Mouse (Mus musculus) cerebellum, adult 11 months (tissue): Measurements from ENCODE around the gene Ak1.

Experiments used
- DNase-seq: peaks from one replicate; pipeline ENCODE4 v3.0.0; 2022

Ak1 gene

DNA sequence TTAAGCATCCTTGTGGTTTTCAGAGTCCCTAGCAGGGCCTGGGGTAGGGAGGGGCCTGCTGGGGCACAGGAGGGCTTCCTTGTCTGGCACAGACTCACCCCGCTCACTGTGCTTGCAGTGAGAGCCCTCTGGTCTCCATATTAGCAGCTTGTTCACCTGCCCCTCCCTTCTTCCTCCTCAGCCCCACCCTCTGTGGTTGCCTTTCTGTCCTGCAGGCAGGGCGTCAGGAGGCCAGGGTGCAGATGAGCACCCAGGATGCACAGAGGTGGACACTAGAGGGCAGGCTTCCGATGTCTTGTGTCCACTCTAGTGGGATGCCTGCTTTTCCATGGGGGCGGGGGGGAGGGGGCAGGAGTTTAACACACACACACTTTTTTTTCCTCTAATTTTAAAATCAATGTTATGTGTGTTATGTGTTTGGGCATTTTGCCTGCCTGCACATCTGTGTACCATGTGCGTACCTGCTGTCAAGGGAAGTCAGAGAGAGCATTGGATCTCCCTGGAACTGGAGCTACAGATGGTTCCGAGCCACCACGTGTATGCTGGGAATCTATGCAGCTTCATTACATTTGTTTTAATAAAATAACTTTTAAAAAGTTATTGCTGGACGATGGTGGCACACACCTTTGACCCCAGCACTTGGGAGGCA lies 20.0 kb upstream of the Ak1 start:
- no peak for DNase-seq

- peak; percentile 89 for DNase-seq
Measured at GRCm38 (mm10) chr2:32602600-32603054, 18.9 kb upstream of the Ak1 start.

DNA sequence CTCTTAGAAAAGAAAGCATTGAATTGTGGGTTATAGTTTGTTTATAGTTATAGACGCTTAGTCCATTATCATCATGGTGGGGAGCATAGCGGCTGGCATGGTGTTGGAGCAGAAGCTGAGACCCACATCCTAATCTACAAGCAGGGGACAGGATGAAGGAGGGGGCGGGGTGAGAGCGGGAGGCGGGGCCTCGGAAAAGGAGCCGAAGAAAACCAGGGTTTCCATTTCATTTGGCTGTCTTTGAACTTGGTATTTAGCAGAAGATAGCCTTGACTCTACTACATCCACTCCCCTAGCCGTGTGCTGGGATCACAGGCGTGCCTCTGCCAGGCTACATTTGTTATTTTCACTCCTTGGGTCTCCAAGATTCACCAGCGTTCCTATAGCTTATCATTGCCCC lies 16.9 kb upstream of the Ak1 start:
- DNase-seq: no peak

DNA sequence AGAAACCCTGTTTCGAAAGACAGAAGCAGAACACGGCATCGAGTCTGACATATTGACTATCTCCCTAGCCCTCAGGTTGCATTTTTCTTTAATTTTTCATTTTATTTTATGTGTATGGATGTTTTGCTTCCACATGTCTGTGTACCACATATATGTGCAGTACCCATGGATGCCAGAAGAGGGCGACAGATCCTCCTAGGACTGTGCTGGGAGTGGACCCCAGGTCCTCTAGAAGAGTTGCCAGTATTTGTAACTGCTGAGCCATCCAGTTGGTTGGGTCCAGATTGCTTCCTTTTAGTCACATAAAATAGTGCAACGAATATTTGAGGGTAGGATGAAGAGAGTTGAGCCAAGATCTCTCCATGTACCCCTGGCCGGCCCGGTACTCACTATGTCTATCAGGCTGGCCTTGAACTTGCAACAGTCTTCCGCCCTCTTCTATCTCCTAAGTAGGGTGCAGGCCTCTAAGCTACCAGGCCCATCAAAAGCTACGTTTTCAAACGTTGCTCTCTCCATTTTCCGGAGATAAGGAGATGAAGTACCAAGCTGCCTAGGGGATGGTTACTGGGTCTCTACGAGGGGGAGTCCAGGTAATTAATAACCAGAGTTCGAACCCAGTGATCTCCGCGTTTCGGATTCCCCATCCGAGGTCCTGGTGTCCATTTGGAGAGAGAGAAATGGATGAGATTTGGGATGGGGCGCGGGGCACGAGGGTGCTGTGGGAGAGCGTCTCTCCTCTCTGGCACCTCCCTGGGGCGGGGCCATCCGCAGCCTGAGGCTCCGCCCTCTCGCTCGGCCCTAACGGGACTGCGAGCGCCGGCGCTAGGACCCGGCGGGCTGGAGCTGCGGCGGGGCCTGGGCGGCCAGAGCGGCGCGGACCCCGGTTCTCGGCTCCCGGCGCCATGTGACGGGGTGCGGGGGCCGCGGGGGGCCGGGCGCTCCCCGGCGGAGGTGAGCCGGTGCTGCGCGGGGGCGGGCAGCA lies 15.1 kb upstream of the Ak1 start:
- peak; percentile 86 for DNase-seq

GRCm38 (mm10) chr2:32607262-32607947 lies 14.2 kb upstream of the Ak1 start:
- no peak for DNase-seq

DNA sequence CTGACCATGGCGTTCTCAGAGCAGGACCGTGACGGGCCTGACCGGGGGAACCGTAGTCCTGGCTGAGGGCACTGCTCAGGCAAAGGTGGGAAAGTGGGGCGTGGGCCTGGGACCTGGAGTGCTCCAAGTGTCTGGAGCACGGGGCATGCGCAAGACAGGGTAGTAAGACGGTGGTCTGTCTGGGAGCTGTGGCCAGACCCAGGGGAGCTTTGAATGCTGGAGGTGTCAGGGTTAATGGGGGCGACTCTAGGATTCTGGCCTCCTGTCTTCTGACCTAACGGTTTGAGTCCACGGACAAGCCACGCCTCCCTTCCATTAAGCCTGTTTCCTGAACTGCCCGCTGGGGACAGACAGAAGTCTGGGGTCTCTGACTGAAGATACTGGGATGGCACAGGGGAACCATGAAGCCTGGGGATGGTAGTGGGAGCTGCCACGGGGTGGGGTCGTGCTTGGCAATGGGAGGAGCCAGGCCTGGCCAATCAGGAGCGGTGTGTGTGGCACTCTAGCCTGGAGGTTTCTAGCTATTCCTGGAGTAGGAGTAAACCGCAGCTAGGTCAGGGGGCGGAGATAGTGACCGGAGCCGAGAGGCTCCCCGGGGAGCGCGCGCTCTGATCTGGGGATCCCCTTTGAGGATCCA lies 13.3 kb upstream of the Ak1 start:
- no peak for DNase-seq

GRCm38 (mm10) chr2:32608778-32609435 lies 12.7 kb upstream of the Ak1 start:
- DNase-seq: no peak

DNA sequence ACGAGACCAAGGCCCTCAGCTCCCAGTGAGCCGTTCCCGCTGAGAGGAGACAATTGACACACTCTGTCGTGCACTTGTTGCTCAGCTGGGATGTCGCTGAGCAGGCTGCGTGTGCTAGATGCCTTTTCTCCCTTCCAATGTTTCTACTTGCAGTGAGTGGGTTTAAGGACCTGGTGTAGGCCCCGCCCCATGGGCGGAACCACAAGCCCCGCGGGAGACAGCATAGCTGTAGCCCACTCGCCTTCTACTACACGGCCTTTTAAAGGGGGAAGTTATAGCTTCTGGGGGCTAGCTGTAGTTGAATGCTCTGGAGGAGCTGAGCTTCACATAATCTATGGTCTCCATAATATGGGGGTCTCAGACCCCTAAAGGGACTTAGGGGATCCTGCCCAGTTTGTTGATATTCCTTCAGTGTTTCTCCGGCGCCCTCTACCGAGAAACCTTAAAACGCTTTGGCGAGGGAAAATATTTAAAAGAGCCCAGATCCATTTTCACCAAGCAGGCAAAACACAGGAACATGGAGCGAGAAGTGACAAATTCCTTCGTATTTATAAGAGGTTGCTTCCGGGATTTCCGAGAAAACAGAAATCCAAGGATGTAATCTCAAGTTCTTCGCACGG lies 10.8 kb upstream of the Ak1 start:
- DNase-seq: no peak

- no peak for DNase-seq
Measured at GRCm38 (mm10) chr2:32612274-32612673, 9.3 kb upstream of the Ak1 start.

DNA sequence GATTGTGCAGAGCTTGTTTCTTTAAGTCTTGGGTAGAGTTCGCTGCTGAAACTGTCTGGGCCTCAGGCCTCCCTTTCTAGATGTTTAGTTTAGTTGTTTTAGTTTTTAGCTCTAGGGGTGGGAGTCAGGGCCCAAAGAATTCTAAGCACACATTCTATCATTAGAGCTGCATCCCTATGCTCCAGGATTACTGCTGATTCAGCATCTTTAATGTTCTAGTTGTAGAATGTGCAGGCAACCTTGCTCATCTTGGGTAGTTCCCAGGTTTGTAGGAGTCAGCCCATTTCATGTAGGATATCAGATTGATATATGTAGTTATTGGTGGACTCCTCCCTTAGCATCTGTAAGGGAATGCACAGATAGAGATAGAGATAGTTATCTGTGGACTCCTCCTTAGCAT lies 4.4 kb upstream of the Ak1 start:
- no peak for DNase-seq

DNA sequence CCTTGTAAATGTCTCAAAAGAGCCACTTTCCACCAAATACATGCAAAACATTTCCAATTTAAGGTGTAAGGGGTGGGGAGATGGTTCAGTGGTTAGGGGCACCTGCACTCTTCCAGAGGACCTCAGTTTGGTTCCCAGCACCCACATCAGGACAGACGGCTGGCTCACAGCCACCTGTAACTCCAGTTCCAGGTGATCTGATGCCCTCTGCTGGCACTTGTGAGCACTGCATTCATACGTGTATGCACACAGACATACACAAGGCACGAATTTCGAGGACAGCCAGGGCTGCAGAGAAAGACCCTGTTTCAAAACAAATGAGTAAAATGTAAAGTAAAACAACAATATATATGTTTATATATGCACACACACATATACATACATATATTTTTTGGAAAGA lies 4.0 kb upstream of the Ak1 start:
- DNase-seq: no peak

DNA sequence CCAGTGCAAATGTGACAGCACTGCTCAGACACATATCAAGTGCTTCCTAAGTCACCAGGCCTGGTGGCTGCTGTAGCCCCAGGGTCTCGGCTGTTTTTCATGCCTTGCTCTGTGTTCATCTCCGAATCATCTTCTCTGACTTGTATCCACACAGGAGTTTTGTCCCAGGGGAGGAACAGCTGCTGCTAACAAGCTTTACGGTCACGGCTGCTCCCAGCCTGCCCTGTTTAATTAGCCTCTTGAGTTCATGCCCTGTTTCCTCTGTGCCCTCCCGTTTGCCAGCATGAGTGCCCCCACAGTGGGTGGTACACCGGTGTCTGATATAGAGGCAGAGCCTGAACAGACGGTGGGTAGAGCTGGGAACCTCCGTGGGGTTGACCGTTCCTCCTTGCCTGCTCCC lies 3.5 kb upstream of the Ak1 start:
- no peak for DNase-seq

DNA sequence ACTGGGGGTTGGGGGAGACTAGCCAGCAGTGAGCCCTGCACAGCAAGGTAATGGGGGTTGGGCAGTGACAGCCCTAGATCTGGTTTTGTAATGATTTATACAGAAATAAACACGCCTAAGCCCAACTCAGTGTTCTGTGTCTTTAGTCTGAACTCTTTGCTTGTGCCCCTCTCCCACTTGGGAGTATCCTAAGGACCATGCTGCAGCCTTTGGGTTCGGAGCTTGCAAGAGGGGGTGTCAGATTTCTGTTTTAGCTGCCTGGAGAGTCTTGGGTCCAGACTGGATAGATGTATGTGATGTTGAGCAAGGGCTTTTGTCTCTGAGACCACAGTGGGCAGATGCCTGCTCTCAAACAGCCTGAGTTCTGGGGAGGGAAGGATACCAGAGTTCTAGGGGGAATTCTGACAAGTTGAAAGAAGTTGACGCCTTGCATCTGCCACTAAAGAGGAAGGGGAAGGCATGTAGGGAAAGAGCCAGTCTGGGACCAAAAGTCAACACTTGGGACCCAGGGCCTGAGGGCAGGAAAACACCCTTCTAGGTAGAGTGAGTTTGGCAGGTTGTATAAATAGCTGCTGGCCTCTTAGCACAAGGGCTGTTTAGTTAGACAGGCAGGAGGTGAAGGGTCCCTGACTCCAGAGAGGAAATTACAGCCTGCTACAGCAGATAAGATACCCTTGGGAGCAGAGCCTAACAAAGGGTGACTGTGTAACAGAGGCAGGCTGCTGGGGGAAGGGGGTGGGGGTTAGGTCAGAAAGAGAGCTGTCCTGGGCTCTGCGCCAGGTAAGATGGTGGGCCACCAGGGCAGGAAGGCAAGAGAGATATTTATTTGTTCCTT lies 659 bp upstream of the Ak1 start:
- peak; percentile 6 for DNase-seq

DNA sequence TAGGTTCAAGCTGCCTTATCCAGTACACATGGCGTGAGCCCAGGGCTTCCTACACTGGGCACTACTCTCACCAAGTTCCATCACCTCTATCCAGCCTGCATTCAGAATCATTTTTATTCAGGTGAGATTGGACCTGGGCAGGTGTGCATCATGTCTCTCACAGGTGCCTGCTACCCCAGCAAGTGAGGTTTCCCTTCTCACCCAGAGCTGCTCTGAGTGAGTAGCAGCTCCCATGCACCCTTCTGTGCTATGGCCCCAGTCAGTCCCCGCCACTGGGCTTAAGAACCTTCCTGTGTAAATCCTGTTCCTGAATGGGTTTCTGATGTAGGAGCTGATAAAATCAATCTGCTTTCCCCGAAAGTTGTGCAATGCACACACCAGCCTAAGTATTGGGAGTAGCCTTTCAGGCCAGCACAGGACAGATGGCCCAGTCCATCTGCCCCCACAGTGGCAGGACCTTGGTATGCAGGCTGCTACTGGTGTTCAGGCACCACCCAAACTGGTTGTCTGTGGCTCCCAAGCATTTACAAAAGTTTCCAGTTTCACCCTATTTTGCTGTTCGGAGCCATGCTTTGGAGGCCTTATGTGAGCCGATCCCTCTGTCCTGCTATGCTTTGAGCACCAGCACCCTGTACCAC lies 2.7 kb downstream of the Ak1 start:
- DNase-seq: no peak

- peak; percentile 85 for DNase-seq
Measured at GRCm38 (mm10) chr2:32625212-32625872, 3.8 kb downstream of the Ak1 start.

DNA sequence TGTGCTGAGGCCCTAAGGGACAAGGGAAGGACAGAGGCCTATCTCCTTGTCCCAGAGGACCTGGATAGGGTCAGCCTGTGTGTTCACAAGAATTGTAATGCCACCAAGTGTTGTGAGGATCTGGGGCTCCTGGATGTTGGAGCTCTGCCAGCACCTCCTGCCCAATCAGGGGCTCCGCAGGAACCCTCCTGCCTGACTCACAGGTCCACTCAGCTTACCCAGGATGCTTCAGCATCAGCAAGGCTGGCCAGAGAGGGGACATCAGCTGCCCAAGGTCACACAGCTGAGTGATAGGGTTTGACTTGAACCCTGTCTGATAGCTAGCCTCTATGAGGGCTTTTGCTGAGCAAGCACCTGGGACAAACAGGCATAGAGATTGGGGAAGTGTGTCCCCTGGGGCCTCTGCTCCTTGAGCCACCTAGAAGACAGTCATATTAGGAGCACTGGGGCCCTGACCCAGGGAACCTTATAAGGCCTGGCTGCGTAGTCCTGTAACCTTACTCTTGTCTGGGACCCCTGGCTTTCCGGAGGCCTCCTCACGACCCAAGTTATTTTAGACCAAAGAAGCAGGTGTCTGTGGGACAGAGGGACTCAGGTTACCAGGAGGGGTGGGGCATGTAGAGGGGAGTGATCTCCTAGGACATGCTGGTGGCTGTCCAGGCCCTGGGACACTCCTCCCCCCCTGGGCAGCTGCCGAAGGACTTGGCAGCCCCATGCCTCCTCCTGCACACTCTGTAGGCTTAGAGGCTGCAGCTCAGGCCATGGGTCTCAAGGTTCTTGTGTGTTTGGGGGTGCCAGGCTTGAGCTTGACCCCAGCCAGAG lies 4.5 kb downstream of the Ak1 start:
- peak; percentile 76 for DNase-seq

GRCm38 (mm10) chr2:32627266-32628043 lies 5.9 kb downstream of the Ak1 start:
- no peak for DNase-seq

GRCm38 (mm10) chr2:32628044-32628550 lies 6.5 kb downstream of the Ak1 start:
- no peak for DNase-seq
